ENCODE assay signal across 11 mouse cellular contexts in genomic region chr17:49796116-49796515, GRCm38 (mm10).
"Had no signal": no experiment of that assay in that cellular context is flagged by ENCODE, and none has a peak within 500 bp of the region (broad histone marks: within the 10 kb centered on the region; RNA-seq: fewer than 3 reads in every experiment).

No protein-coding gene starts in this region.

- DNase-seq: kidney, postnatal 10 days; left cerebral cortex, postnatal 4 days; lung, adult 2 months; lung, postnatal 36 days; right cerebral cortex, postnatal 14 days; thymus, postnatal 4 days had no signal

- H3K4me1 ChIP-seq: liver, embryonic 15.5 days had no signal

- H3K36me3 ChIP-seq: liver, embryonic 15.5 days had no signal

- H3K4me2 ChIP-seq: liver, embryonic 11.5 days; liver, embryonic 15.5 days had no signal

- H3K27me3 ChIP-seq: liver, embryonic 15.5 days had no signal

- H3K27ac ChIP-seq: liver, embryonic 15.5 days had no signal

- ATAC-seq: intestine, embryonic 16.5 days; lung, postnatal 0 days; midbrain, embryonic 16.5 days had no signal

- H3K9ac ChIP-seq: liver, embryonic 15.5 days had no signal

- H3K4me3 ChIP-seq: liver, embryonic 15.5 days had no signal

- H3K9me3 ChIP-seq: liver, embryonic 15.5 days had no signal
